Mouse (Mus musculus) CD4-positive, CD25-positive, alpha-beta regulatory T cell, adult 2 months (primary cell): Measurements from ENCODE around the gene Podn.

Experiments
- DNase-seq: peaks from one replicate; pipeline ENCODE4 v3.0.0-alpha.2; 2012; ENCODE audit warnings: low read depth, low spot score

Podn gene

DNA sequence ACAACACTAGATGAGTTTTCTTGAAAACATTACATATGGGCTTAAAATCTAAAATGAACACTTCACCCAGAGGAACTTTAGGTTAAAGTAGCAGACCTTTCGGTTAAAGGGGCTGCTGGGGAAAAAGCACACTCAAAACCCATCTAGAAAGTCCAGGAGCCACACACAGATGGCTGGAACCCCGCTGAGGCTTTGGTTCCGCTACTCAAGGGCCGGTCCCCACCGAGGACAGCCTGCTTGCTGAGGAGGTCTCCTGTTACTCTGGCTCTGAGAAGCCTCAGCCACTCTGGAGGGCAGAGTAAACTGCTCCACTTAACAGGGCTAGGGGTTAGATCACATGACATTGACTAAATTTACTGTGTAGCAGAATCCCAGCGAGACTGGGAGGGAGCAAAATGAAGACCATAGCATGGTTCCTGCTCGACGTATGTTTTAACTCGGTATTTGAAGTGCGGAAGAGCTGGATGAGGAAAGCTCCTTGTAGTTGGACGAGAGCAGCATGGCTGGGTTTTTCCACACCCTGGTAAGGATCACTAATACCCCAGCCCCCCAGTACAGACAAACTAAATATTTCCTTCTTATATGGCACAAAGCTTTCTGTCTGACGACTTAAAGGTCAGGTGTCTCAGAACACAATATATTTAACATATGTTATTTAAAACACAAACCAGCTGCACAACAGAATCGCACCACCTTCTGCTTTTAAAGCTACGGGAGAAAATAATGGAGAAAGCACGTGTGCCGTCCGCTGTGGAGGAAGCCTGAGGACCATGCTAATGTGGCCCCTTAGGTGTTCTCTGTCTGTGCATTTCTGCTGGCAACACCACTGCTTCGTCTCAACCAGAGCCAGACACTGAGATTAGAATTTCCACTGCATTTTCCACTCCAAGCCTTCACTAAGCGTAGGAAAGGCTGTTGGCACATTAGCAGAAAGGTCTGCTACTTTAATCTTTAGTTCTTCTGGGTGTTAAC lies 50.8 kb downstream of the Podn start:
- no peak for DNase-seq

DNA sequence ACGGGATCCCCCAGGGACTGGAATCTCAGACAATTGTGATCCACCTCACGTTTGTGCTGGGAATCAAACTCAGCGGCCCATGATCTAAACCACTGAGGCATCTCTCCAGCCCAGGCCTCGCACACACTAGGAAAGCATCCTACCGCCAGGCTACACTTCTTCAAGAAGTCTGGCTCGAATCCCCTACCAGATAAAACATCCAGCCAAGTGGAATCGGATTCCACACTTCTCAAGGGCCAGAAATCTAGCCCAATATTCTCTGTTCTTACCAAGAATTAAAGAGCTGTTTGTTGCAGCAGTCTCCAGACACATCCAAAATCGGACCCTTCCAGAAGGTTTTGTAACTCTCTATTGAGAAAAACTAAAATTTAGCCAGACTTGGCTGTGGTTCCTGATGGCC lies 59.2 kb downstream of the Podn start:
- DNase-seq: no peak

DNA sequence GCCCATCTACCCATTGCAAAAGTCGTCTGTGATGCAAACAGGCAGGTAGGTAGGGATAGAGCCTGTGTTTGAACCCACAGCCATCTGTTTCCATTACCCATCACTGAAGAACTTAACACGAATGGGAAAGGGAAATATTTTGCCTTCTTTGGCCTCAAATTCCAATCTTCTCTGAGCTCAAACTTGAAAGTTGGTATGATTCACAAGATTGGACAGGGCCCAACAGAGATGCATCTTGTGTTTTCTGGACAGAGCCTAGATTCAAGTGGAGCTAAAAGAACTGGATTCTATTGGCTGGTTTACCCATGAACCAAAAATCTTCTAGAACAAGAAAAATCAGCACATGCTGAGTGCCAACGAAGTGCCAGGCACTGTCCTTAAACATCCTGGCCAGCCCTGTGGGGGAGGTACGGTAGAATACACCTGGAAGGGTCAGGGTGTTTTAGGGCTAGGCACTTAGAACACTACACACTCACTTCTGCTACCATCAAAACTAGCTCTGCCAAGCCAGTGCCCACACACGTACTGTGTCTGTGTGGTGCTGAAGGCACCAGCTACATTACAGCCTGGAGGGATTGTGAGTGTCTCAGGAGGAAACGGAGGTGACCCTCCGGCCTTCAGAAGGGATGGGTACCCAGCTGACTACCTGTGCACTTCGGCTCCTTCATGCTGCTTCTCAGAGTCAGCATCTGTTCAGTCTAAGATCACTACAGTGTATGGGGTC lies 63.0 kb downstream of the Podn start:
- DNase-seq: no peak

DNA sequence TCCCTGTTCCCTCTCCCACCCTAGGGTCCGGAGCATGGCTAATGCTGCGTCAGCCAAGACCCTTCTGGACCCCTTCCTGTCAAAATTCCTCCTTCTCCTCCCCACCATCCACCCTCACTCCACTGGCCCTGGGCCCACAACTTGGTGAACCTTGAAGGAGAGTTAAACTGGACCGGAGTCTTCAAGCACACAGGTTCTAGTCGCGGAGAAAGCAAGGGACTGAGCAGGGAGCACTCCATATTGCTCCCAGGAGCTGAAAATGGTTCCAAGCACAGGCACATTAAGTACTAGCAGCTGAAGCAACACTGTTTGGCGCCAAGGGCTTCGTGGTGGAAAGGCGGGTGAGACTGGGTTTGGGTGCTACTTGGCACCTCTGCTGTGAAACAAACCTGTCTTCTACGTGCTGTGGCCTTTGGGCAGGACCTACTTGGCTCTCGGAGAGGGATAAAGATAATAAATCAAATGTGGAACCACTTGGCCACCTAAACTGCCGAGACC lies 63.8 kb downstream of the Podn start:
- DNase-seq: no peak

DNA sequence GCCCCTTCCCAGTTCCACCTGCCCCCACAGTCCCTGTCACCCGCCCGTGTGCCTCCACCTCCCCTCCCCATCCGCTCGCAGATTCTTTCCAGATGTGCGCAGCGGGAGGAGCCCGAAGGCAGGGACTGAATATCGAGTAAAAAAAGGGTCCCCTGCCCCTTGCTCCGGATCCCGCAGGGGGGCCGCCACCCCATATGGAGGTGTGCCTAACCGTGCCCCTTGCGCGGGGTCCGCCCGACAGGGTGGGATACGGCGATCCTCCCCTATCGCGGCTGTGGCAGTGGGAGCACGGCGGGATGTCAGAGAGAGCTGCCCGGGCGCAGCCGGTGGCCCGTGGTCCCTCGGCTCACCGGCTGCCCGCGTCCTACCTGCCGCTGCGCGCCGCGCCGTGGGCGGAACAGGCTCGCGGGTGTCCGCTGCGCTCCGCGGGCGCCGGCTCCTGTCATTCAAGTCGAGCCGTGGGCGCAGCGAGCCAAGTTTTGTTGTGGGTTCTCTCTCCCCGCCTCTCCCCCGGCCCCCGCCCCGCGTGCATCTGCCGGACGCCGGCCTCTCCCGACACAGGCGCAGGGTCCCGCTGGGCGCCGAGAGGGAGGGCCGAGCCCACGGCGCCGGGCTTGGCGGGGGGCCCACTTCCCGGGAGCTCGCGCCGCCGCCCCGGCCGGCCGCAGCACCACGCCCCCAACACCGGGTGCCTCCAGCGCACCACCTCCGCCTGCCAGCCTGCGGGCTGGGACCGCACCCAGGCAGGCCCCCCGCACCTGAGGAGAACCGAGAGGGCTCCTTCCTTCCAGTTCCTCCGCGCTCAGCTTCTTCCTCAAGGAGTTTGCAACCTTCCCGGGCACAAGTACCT lies 64.5 kb downstream of the Podn start:
- DNase-seq: peak; percentile 7

DNA sequence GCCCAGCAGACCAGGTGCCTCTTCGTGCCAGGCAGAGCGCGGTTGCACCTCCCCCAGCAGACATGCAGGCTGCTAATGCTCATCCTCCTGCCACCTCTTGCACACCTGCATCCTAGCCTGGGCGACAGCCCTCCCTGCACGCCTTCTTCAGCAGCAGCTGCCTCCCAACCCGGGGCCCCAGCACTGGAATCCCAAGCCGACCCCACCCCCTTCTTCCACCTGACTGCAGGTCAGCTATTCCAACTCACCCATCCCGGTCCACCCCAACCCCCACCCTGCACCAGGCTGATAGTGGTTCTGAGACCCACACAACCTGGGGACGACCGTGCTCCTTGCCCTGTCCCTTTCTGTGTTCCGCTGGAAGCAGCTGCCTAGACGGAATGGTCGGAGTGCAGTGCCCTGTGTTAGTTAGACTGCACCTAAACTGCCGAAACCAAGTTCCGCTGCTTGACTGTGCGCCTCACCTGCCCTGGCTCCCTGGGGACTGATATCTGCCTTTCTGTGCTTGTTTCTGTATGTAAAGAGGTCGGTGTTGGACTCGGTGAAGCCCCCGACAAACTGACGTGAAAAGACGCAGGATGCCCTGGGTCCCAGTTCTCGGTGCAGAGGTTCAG lies 65.2 kb downstream of the Podn start:
- no peak for DNase-seq

DNA sequence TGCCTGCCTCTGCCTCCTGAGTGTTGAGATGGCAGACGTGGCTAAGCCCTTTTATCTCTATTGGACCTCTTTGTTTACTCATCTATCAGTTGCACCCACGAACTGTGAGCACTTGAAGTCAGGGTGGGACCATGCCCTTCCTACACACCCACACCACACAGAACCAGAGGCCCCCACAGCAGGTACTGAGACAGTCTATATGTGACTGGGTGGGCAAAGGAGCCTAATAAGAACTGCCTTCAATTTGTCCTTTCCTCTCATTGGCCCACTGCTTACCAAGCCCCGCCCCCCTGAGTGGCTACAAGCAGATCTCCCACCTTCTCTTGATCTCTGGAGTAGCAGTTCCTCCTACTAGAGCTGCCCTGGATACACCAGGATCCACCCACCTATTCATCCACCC lies 70.1 kb downstream of the Podn start:
- no peak for DNase-seq

DNA sequence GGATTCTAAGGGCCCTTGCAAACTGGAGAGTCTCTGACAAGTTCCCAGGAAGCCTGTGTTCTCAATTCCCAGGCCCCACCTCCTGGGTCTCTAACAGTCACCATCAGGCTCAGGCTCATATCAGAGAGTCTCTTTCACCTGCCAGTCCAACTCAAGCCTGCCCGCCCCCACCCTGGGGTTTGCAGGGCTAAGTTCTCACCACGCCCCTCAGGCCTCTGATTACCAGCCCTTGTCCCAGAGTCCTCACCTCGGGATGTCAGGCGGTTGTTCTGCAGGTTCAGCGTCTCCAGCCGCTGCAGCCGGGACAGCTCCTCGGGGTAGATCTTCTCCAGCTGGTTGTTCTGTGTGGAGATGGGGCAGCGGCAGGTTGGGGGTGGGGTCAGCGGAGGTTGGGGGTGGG lies 71.0 kb downstream of the Podn start:
- no peak for DNase-seq

DNA sequence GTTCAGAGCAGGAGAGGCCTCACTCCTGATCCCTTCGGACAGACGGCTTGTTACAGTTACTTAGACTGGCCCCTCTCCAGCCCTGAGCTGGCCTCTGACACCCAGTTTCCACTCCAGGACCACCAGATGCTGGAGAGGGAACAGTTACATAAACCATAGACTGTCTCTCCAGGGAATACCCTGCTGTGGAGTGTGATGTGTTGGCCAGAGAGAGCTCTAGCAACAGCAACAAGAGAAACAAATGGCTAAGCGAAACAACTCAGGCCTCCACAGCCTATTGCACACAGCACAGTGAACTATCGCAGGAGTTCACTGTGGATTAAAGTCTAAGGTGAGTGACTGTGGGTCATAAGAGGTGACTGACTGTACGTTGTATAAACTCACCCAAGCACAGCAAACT lies 71.6 kb downstream of the Podn start:
- no peak for DNase-seq

DNA sequence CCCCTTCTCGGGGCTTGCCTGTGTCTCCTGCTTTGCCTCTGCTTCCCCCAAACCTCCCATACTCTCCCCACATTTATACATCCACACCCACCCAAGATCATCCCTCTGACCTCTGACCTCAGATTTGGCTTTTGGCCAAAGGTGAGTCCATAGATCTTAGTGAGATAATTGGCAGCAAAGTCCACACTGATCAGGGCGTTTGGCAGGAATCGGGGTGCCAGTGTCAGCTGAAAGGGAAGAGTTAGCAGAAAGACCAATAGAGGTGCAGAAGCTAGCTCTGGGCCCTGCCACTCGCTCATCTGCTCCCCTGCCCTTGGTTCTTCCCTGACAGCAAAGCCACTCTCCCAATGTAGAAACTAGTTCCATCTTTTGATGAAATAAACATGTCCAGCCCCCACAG lies 73.1 kb downstream of the Podn start:
- DNase-seq: no peak

DNA sequence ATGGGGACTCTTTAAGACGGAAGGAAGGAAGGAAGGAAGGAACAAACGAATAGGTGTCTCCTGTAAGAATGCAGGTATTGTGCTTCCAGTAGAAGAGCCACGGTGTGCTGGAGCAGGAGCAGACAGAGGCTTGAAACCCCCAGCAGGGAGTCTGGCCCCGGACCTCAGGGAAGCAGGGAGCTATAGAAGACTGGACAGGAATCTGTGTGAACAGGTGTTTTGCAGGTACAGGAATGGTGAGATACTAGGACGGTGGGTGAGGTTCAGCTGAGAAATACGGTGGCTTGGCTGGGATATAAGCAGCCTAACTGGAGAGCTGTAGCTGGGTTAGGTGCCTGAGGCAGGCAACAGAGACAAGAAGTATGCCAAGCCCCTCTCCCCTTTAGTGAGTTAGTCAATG lies 76.1 kb downstream of the Podn start:
- DNase-seq: no peak

DNA sequence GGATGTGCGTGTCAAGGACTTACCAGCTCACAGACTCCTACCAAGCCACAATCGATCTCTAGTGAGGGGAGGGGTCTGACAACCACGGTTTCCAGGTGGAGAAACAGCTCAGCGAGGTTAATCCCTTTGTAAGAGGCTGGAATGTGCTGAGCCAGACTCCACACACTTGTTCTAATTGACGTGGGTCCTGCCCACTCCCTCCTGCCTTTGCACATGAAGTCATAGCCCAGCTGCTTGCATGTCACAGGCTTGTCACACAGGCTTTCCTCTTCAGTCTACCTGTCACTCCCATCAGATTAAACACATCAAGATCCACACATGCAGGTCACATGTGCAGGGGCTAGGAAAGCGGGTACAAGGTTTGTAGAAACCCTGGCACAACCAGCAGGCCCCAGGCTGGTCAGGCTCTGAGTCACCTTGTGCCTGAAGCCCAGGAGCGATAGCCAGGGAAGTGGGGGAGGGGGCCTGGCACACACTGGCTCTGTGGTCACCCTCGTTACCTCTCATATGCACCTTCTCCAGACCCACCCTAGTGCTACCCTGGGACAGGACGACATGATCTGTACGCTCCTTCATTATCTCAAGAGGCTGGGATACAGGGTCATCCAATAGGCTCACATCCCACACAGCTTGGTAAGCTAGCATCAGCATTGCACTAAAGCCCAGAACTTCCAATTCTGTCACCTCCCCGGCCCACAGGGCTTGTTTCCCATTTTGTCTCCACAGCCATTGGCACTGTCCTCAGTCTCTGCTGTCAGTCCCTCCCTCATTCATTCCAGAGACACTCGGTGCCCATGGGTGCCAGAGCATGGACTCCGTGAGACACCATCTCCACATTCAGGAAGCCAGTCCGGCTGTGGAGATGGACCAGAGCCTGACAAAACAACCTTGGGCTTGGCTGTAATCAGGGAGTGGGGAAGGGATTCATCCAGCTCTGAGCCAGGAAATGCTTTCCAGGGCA lies 77.0 kb downstream of the Podn start:
- no peak for DNase-seq

DNA sequence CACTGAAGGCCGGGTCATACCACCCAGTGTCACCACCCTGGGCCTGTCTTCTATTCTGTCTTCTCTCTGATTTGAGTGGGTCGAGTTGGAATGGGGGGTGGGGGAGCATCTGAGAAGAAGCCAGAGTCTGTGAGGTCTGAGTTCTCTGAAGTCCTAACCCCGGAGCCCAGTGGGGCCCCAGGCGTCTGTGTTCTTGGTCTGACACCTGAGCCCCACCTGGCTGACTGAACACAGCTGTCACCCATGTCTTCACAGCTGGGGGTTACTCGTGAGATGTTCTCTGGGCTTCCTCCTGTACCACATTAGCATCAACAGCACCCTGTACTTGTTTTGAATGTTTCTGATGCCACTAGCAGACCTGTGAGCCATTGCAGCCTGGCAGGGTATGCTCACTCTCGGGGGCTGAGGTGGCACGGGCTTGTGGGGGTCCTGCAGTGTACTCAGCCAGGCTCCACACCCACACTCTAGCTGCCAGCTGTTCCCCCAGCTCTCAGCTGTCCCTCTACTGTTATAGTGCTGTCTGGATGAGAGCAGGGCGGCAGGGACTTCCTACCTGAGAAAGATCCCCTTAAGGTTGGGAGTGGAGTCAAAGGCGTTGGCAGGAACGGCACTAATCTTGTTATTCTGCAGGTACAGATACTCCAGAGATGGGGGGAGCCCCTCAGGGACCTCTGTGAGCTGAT lies 77.9 kb downstream of the Podn start:
- no peak for DNase-seq

DNA sequence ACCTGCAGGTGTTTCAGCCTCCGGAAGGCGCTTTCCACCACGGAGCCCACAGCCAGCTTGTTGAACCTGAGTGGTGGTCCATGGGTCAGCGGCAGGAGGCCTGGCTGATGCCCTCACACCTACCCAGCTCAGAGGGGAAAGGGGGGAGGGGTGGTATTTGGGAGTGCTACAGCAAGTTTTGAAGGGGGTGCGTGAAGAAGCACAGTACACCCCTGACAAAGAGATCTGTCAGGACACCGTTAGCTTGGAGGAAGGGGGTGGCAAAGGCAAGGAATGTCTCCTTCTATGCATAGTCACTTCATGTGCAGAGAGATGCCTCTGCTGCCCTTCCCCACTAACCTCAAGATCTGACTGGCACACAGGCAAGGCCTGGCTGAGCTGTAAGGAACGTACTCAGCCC lies 78.4 kb downstream of the Podn start:
- no peak for DNase-seq

DNA sequence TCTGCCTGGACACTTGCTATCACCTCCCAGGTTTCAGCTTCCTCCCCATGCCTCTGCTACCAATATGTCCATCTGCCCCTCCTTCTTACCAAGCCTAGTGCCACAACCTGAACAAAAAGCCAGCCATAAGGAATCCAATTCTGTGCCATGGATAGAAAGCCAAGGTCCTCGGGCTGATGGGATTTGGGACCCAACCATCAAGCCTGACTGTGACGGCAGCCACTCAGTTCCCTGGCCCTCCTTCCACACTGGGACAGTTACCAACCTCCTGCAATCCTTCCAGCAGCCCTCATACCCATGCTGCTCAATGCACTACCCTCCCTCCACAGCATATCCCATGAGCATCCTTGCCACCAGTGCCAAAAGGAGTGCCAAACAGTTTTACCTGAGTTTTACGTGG lies 79.9 kb downstream of the Podn start:
- DNase-seq: no peak

DNA sequence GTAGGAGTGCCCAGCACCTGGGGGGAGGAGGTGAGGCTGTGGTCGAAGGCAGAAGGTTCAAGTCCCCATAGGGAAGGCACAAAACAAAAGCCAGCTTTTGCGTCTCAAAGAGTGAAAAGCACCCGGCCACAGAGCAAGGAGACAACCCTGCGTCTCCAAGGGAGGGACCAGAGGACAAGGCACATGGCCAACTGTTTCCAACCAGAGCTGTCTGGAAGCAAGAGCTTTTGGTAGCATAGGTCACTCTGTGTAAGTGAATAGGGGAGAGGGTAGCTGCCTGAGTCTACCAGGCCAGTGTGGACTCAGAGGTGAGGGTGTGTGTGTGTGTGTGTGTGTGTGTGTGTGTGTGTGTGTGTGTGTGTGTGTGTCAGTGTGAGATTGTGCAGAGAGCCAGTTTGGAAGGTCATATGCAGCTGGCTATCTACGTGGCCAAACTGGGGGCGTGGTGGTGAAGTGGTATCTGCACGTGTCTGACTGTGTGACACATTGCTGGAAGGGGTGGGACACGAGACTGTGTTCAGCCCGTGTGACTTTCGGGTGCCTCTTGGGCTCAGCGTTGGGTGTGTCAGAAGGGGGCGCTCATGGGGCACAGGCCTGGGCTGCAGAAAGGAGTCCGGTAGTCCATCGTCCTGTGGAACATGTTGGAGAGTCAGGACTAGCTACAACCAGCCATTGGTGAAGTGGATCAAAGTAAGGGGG lies 81.0 kb downstream of the Podn start:
- peak; percentile 7 for DNase-seq

DNA sequence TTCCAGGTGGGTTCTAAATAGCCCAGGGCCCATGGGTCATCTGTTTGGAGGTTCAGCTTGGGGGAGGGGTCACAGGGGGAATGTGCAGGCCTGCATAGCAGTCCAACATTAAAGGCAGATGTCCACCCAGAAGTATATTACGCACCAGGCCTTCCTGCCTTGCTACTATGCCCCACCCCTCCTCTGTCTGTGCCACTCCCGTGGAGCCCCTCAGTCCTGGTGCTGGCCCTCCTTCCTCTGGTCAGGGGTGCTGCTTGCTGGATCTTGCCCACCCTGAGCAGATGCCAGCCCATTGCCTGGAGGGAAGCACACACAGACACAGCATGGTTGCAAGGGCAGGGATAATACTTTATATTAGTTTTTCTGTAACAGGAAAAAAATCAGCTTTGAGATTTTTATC lies 81.8 kb downstream of the Podn start:
- no peak for DNase-seq

DNA sequence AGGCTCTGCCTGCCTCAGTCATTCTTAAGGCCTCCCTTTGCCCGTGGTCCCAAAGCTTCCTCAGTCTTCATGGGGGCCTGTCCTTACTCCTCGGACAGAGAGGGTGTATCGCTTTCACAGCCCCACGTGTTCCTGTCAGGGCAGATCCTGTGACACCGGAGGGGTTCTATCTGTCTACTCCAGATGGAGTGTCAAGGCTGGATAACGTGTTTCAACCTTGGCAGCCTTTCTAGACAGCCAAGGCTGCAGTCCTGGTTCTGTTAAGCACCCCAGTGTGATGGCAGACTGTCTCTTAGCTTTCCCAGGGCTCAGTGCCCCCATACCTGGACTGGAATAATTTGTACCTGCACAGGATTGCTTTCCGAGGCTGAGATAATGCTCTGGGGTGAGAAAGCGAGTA lies 87.7 kb downstream of the Podn start:
- DNase-seq: no peak

DNA sequence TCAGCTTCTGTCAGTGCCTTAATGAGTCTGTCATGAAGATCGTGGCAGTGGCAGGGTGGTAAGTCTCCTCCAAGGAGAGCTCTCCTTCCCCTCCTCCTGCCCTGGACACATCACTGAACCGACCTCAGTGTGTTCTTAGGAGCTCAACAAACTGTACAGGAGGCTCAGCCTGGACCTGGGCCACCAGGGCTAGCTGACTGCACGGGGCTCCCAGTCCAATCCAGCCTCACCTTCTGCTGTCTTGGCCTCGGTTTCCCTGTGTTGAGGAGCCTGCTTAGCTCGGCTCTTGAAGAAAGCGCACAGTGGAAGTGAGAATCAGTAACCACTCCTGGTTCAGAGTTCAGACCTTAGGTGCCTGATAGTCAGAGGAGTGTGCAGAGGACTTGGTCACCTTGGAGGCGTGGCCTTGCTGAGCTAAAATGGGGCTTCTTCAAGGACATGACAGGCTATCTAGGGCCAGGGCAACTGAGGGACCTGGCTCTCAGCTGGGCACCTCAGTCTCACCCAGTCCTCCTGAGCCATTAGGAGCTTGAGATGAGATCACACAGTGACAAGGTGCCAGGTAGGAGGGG lies 88.6 kb downstream of the Podn start:
- DNase-seq: no peak
